Mouse (Mus musculus) C2C12 (cell line): ENCODE measurements around the gene Rpa1. TPM values are rescaled to one million over a fixed set of nuclear protein-coding genes. Genes with fewer than 3 reads are reported as not detected.

Experiments
- H3K27me3 ChIP-seq: one replicate; pipeline ENCODE4 v1.6.1; 2011; ENCODE audit not compliant: control insufficient read depth, insufficient read depth, insufficient read length
- H3K36me3 ChIP-seq: one replicate; pipeline ENCODE4 v1.6.1; 2011; ENCODE audit not compliant: control insufficient read depth, insufficient read depth
- H3K4me3 ChIP-seq: one replicate; pipeline ENCODE4 v1.5.1; 2011; ENCODE audit warnings: mild to moderate bottlenecking, control low read depth; ENCODE audit not compliant: poor library complexity, insufficient read depth, severe bottlenecking
- H3K79me2 ChIP-seq: one replicate; pipeline ENCODE4 v1.6.1; 2011; ENCODE audit not compliant: control insufficient read depth, insufficient read depth
- H3K79me3 ChIP-seq: one replicate; pipeline ENCODE4 v1.6.1; 2011; ENCODE audit warnings: low read depth, control low read depth
- H3ac ChIP-seq: one replicate; pipeline ENCODE3; 2011; ENCODE audit warnings: low read depth; ENCODE audit not compliant: control insufficient read depth, insufficient read length
- CEBPB ChIP-seq: IDR thresholded peaks from one replicate; pipeline ENCODE4 v1.6.1; 2011; ENCODE audit warnings: low read depth, mild to moderate bottlenecking, control low read depth, moderate library complexity
- CTCF ChIP-seq: IDR thresholded peaks from one replicate; pipeline ENCODE4 v1.5.1; 2011; ENCODE audit not compliant: control insufficient read depth, insufficient read depth, insufficient read length
- FOSL1 ChIP-seq: IDR thresholded peaks from one replicate; pipeline ENCODE4 v1.8.0; 2011; ENCODE audit warnings: mild to moderate bottlenecking, low read length; ENCODE audit not compliant: poor library complexity, insufficient read depth, severe bottlenecking
- MAX ChIP-seq: IDR thresholded peaks from one replicate; pipeline ENCODE4 v1.6.1; 2011; ENCODE audit warnings: mild to moderate bottlenecking, control low read depth
- MYOD1 ChIP-seq: IDR thresholded peaks from one replicate; pipeline ENCODE4 v1.6.1; 2011; ENCODE audit warnings: low read depth; ENCODE audit not compliant: control insufficient read depth, insufficient read length
- MYOG ChIP-seq: IDR thresholded peaks from one replicate; pipeline ENCODE4 v1.6.1; 2011; ENCODE audit not compliant: control insufficient read depth, insufficient read length; ENCODE audit errors: extremely low read depth
- USF1 ChIP-seq: IDR thresholded peaks from one replicate; pipeline ENCODE4 v1.6.1; 2011; ENCODE audit warnings: low read depth, mild to moderate bottlenecking, control low read depth, moderate library complexity
- polyA plus RNA-seq: library from polyadenylated mRNA; unstranded; fragments of >200 nt; fragmentation: generic; extraction: Trizol; gene quantifications from one replicate; pipeline ENCODE4 v1.2.1, GENCODE M21; 2012; ENCODE audit warnings: missing spikeins

The Rpa1 gene
- polyA plus RNA-seq, 1 experiment, result 164 TPM

- Histone ChIP-seq H3K4me3 (no peak overlapping the region), H3K36me3 (no peaks in the 10 kb centered on the region), H3K79me3 (no peaks in the 10 kb centered on the region), H3K79me2 (no peaks in the 10 kb centered on the region), H3ac (no peak overlapping the region), H3K27me3 (peaks cover 27% of the 10 kb centered on the region)
- no peak for TF ChIP-seq CTCF
- TF ChIP-seq MAX, result no peak
- TF ChIP-seq MYOG, result no peak
- no peak for TF ChIP-seq MYOD1
Observed at GRCm38 (mm10) chr11:75281380-75282256, 66.5 kb downstream of the Rpa1 start.

DNA sequence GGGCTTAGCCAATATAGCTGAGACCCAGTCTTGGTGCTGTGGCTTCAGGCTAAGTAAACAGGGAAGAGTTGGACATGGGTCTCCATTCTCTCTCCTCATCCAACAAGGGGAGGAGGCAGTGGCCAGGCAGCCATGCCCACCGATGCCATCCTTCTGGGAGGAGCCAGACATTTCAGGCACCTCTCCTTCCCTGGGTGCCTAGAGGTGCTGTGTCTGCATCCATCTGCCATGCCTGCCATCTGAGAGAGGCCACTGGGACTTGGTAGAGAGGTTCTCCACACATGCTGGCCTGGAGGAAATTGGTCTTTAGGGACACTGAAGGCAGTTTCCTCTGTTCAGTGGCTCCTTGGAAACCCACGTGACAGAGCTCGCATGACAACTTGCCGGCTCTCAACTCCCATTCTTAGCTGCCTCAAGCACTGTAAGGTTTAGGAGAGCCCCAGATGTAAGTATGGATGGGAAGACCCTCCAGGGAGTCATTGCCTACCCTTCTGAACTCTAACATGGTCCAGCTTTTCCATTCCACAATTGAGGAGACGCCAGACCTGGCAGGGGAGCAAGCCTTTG, 67.6 kb downstream of the Rpa1 start:
- H3ac ChIP-seq, result no peak overlapping the region
- TF ChIP-seq USF1, result no peak
- TF ChIP-seq CTCF, result no peak
- no peak for TF ChIP-seq MYOG
- TF ChIP-seq MAX, result no peak
- no peak for TF ChIP-seq FOSL1
- TF ChIP-seq CEBPB, result no peak
- no peak for TF ChIP-seq MYOD1
- H3K79me2 ChIP-seq, result no peaks in the 10 kb centered on the region
- H3K4me3 ChIP-seq, result no peak overlapping the region
- H3K79me3 ChIP-seq, result no peaks in the 10 kb centered on the region
- H3K27me3 ChIP-seq, result peaks cover 30% of the 10 kb centered on the region
- H3K36me3 ChIP-seq, result no peaks in the 10 kb centered on the region

- H3ac ChIP-seq, result no peak overlapping the region
- H3K27me3 ChIP-seq, result peaks cover 30% of the 10 kb centered on the region
- H3K36me3 ChIP-seq, result no peaks in the 10 kb centered on the region
- H3K4me3 ChIP-seq, result no peak overlapping the region
- TF ChIP-seq USF1 (no peak), CTCF (no peak), MYOD1 (no peak), FOSL1 (no peak), MAX (no peak), MYOG (no peak), CEBPB (no peak)
- no peaks in the 10 kb centered on the region for H3K79me3 ChIP-seq
- no peaks in the 10 kb centered on the region for H3K79me2 ChIP-seq
Observed at GRCm38 (mm10) chr11:75280066-75280410, 68.1 kb downstream of the Rpa1 start.

DNA sequence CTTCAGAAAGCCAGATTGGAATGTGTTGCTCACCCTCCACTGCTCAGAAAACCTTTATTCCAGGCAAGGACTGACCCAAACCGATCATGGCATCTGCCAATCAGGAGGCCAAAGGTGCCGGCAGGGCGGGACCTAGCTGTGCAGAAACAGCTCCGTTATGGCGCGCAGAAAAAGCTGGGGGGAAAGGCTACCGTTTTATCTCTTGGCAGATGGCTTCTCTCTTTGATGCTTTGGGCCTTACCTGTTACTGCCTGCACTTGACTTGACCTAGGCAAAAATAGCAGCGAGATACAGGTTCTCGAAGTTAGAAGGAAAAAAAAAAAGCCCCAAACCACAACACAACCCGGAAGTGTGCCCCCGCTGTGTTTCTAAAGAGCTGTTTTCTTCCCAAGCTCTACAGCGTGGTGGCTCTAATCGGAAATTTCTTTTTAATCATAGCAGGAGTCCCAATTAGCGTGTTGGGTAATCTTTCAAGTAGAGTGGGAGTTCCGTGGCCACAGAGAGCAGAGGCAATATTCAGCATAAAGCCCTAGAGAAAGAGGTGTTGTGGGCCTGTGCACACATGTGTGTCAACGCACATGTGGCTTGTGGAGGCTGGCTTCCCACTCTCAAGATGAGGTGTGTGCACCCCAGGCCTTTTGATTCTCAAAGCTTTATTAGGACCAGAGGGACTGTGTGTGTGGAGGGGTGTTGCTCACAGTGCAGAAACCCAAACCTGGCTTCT, 68.6 kb downstream of the Rpa1 start:
- Histone ChIP-seq H3K4me3 (no peak overlapping the region), H3K27me3 (peaks cover 30% of the 10 kb centered on the region), H3K36me3 (no peaks in the 10 kb centered on the region), H3ac (no peak overlapping the region), H3K79me3 (no peaks in the 10 kb centered on the region), H3K79me2 (no peaks in the 10 kb centered on the region)
- TF ChIP-seq FOSL1 (no peak), MYOG (no peak), CEBPB (no peak), USF1 (no peak), MYOD1 (no peak), MAX (no peak), CTCF (no peak)

GRCm38 (mm10) chr11:75279013-75279341, 69.1 kb downstream of the Rpa1 start:
- Histone ChIP-seq H3K79me2 (no peaks in the 10 kb centered on the region), H3K36me3 (no peaks in the 10 kb centered on the region), H3K27me3 (peaks cover 30% of the 10 kb centered on the region), H3ac (no peak overlapping the region), H3K4me3 (no peak overlapping the region), H3K79me3 (no peaks in the 10 kb centered on the region)
- TF ChIP-seq CEBPB, result no peak
- no peak for TF ChIP-seq MYOD1
- TF ChIP-seq USF1, result no peak
- no peak for TF ChIP-seq FOSL1
- no peak for TF ChIP-seq MYOG
- no peak for TF ChIP-seq CTCF
- TF ChIP-seq MAX, result no peak
